Mouse (Mus musculus): Measurements from ENCODE around the gene Gars. TPM values are rescaled to one million over a fixed set of nuclear protein-coding genes. Genes with fewer than 3 reads are reported as not detected.

The Gars gene
- polyA plus RNA-seq, 2 experiments = 81.9 to 136 TPM

GRCm38 (mm10) chr6:55117325-55118109 lies 79.7 kb downstream of the Gars start:
- no peaks in the 10 kb centered on the region for H3K9me3 ChIP-seq (ENCODE audit: control insufficient read depth, low read length)
- H3K4me1 ChIP-seq (ENCODE audit: control insufficient read depth, insufficient read depth, low read length) = no peaks in the 10 kb centered on the region
- H3K36me3 ChIP-seq (ENCODE audit: control insufficient read depth, insufficient read depth, low read length) = no peaks in the 10 kb centered on the region
- H3K4me2 ChIP-seq (replicated peaks; ENCODE audit: low read depth, low read length, severe bottlenecking) = peak overlapping the region; percentile 80
- peak overlapping the region; percentile 44 for H3K4me3 ChIP-seq (replicated peaks; ENCODE audit: low read length)
- WGBS = 2% methylated on average over 51 of the region's 68 CpGs
- TF ChIP-seq POLR2A (IDR thresholded peaks at IDR 0.05; ENCODE audit: borderline replicate concordance, extremely low read depth, insufficient read depth, insufficient read length) = no peak
- H3K27ac ChIP-seq (replicated peaks; ENCODE audit: low read depth, low read length) = no peak overlapping the region
- ATAC-seq (ENCODE audit: low FRiP score, low read depth) = no peak
- DNase-seq (ENCODE audit: low spot score) = no peak
- H3K27me3 ChIP-seq (ENCODE audit: control insufficient read depth, insufficient read depth, low read length) = peaks cover 40% of the 10 kb centered on the region
- H3K9ac ChIP-seq (ENCODE audit: low read depth, low read length, severe bottlenecking) = peak overlapping the region; percentile 26; the same call in 1 of the 2 replicates

- Histone ChIP-seq H3K9me3 (ENCODE audit: control insufficient read depth, low read length) (no peaks in the 10 kb centered on the region), H3K27me3 (ENCODE audit: control insufficient read depth, insufficient read depth, low read length) (peaks cover 10% of the 10 kb centered on the region), H3K4me2 (replicated peaks; ENCODE audit: low read depth, low read length, severe bottlenecking) (no peak overlapping the region), H3K27ac (replicated peaks; ENCODE audit: low read depth, low read length) (no peak overlapping the region), H3K36me3 (ENCODE audit: control insufficient read depth, insufficient read depth, low read length) (no peaks in the 10 kb centered on the region), H3K4me3 (replicated peaks; ENCODE audit: low read length) (no peak overlapping the region), H3K9ac (ENCODE audit: low read depth, low read length, severe bottlenecking) (no peak overlapping the region), H3K4me1 (ENCODE audit: control insufficient read depth, insufficient read depth, low read length) (no peaks in the 10 kb centered on the region)
- no peak for TF ChIP-seq POLR2A (IDR thresholded peaks at IDR 0.05; ENCODE audit: borderline replicate concordance, extremely low read depth, insufficient read depth, insufficient read length)
- ATAC-seq (ENCODE audit: low FRiP score, low read depth) = no peak
- 16% methylated on average over 4 of the region's 4 CpGs for WGBS
- no peak for DNase-seq (ENCODE audit: low spot score)
These were observed 85.2 kb downstream of the Gars start for GRCm38 (mm10) chr6:55123056-55123455.

- H3K9ac ChIP-seq (ENCODE audit: low read depth, low read length, severe bottlenecking) = no peak overlapping the region
- no peaks in the 10 kb centered on the region for H3K9me3 ChIP-seq (ENCODE audit: control insufficient read depth, low read length)
- no peak overlapping the region for H3K4me2 ChIP-seq (replicated peaks; ENCODE audit: low read depth, low read length, severe bottlenecking)
- no peaks in the 10 kb centered on the region for H3K36me3 ChIP-seq (ENCODE audit: control insufficient read depth, insufficient read depth, low read length)
- peaks cover 3% of the 10 kb centered on the region; the same call in 1 of the 2 replicates for H3K4me1 ChIP-seq (ENCODE audit: control insufficient read depth, insufficient read depth, low read length)
- DNase-seq (ENCODE audit: low spot score) (no peak), ATAC-seq (ENCODE audit: low FRiP score, low read depth) (no peak)
- TF ChIP-seq POLR2A (IDR thresholded peaks at IDR 0.05; ENCODE audit: borderline replicate concordance, extremely low read depth, insufficient read depth, insufficient read length) = no peak
- no peaks in the 10 kb centered on the region for H3K27me3 ChIP-seq (ENCODE audit: control insufficient read depth, insufficient read depth, low read length)
- H3K27ac ChIP-seq (replicated peaks; ENCODE audit: low read depth, low read length) = no peak overlapping the region
- H3K4me3 ChIP-seq (replicated peaks; ENCODE audit: low read length) = no peak overlapping the region
- 75% methylated on average over 4 of the region's 5 CpGs for WGBS
These were observed 88.8 kb downstream of the Gars start for GRCm38 (mm10) chr6:55126576-55126975.

GRCm38 (mm10) chr6:55128391-55128790 lies 90.6 kb downstream of the Gars start:
- no peak for DNase-seq (ENCODE audit: low spot score)
- Histone ChIP-seq H3K4me2 (replicated peaks; ENCODE audit: low read depth, low read length, severe bottlenecking) (no peak overlapping the region), H3K9me3 (ENCODE audit: control insufficient read depth, low read length) (no peaks in the 10 kb centered on the region), H3K27ac (replicated peaks; ENCODE audit: low read depth, low read length) (no peak overlapping the region), H3K36me3 (ENCODE audit: control insufficient read depth, insufficient read depth, low read length) (no peaks in the 10 kb centered on the region), H3K4me3 (replicated peaks; ENCODE audit: low read length) (no peak overlapping the region), H3K9ac (ENCODE audit: low read depth, low read length, severe bottlenecking) (no peak overlapping the region), H3K27me3 (ENCODE audit: control insufficient read depth, insufficient read depth, low read length) (no peaks in the 10 kb centered on the region), H3K4me1 (ENCODE audit: control insufficient read depth, insufficient read depth, low read length) (peaks cover 3% of the 10 kb centered on the region; the same call in 1 of the 2 replicates)
- ATAC-seq (ENCODE audit: low FRiP score, low read depth) = no peak
- TF ChIP-seq POLR2A (IDR thresholded peaks at IDR 0.05; ENCODE audit: borderline replicate concordance, extremely low read depth, insufficient read depth, insufficient read length) = no peak

Other genes starting within 250 kb of the Gars start
- 5.7 and 6.3 TPM in 2 replicates for gene Znrf2, start 221.1 kb upstream of the Gars start, polyA plus RNA-seq (2012; rRNA removed)
- gene Znrf2, start 221.1 kb upstream of the Gars start, polyA plus RNA-seq (2014; fragmentation: Nextera tagmentation; extraction: Ambion mirVana) = 5.3 and 5.5 TPM in 2 replicates
- 13.1 and 15.9 TPM in 2 replicates for gene Nod1, start 65.4 kb upstream of the Gars start, polyA plus RNA-seq (2012; rRNA removed)
- 7.4 and 9.1 TPM in 2 replicates for gene Nod1, start 65.4 kb upstream of the Gars start, polyA plus RNA-seq (2014; fragmentation: Nextera tagmentation; extraction: Ambion mirVana)
- 2.0 and 4.0 TPM in 2 replicates for gene Ggct, start 45.1 kb upstream of the Gars start, polyA plus RNA-seq (2012; rRNA removed)
- 9.3 and 11.4 TPM in 2 replicates for gene Ggct, start 45.1 kb upstream of the Gars start, polyA plus RNA-seq (2014; fragmentation: Nextera tagmentation; extraction: Ambion mirVana)
- gene Crhr2, start 95.0 kb downstream of the Gars start, polyA plus RNA-seq (2012; rRNA removed) = 0.49 and 0.50 TPM in 2 replicates
- gene Crhr2, start 95.0 kb downstream of the Gars start, polyA plus RNA-seq (2014; fragmentation: Nextera tagmentation; extraction: Ambion mirVana) = 0.14 and 0.35 TPM in 2 replicates
- 0.24 and 0.33 TPM in 2 replicates for gene Inmt, start 137.0 kb downstream of the Gars start, polyA plus RNA-seq (2012; rRNA removed)
- gene Inmt, start 137.0 kb downstream of the Gars start, polyA plus RNA-seq (2014; fragmentation: Nextera tagmentation; extraction: Ambion mirVana) = 0.25 and 0.52 TPM in 2 replicates
- 14.9 and 17.9 TPM in 2 replicates for gene Mindy4, start 165.4 kb downstream of the Gars start, polyA plus RNA-seq (2012; rRNA removed)
- gene Mindy4, start 165.4 kb downstream of the Gars start, polyA plus RNA-seq (2014; fragmentation: Nextera tagmentation; extraction: Ambion mirVana) = 13.2 and 18.9 TPM in 2 replicates

Measured in limb, embryonic 14.5 days (tissue).